Mouse (Mus musculus): ENCODE data around the gene Stpg3. TPM values are rescaled to one million over a fixed set of nuclear protein-coding genes. Genes with fewer than 3 reads are reported as not detected.

The Stpg3 gene
- polyA plus RNA-seq, 1 experiment from 2014 or later = not detected

DNA sequence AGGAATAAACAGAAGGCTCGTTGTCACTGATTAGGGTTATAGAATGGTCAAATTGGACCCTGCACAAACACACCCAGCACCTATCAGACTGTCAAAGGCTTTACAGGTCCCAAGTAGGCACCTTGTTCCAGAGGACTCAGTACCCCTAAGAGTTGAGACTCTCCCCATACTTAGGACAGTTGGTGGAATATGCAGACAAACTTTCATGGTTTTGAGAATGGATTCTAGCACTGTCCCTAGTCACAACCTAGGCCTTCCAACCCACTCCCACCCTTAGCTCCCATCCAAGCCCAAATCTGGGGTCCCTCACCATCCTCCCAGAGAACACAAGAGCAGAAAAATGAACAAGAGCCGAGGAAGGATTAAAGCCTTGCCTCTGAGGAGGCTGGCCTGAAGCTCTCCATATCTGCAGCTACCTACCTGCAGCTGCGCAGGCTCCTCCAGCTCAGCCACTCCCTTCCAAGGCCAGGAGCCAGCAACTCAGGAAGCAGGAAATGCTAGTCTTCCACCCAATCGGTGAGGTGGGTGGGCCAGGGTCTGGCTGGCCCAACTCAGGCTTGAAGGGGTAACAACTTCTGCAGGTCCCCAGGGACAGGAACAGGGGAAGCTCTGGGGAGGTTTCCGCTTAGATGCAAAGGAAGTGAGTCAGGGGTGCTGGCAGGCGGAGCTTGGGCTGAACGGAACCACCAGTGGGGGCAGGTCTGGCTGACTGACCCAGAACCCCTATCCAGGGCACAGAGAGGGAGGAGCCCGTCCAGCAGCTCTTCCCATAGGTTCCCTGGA, 18.1 kb downstream of the Stpg3 start, which contains the start of gene Tor4a:
Gene Tor4a, minus strand, starts transcription at position 715 of the 783 bp plus-strand sequence.
- Histone ChIP-seq H3K27ac (replicated peaks) (no peak within 1 kb of the TSS), H3K9me3 (no peaks in the 10 kb centered on the region), H3K4me2 (replicated peaks) (no peak within 1 kb of the TSS), H3K36me3 (peaks cover 23% of the 10 kb centered on the region), H3K4me1 (0 out of 2 replicates have a peak, but pooled peaks cover 3% of the 10 kb centered on the region), H3K27me3 (peaks cover 29% of the 10 kb centered on the region), H3K4me3 (no peak within 1 kb of the TSS), H3K9ac (replicated peaks) (no peak within 1 kb of the TSS)
- 15% methylated on average over 8 of the region's 8 CpGs for WGBS
- ATAC-seq (replicated peaks) = no peak

- peaks cover 14% of the 10 kb centered on the region for H3K36me3 ChIP-seq
- 23% methylated on average over 55 of the region's 55 CpGs for WGBS
- H3K9me3 ChIP-seq = no peaks in the 10 kb centered on the region
- H3K27me3 ChIP-seq = peaks cover 29% of the 10 kb centered on the region
- no peak for ATAC-seq (replicated peaks)
- no peak overlapping the region for H3K27ac ChIP-seq (replicated peaks)
- H3K4me2 ChIP-seq (replicated peaks) = no peak overlapping the region
- no peak overlapping the region for H3K9ac ChIP-seq (replicated peaks)
- H3K4me1 ChIP-seq = 0 out of 2 replicates have a peak, but pooled peaks cover 3% of the 10 kb centered on the region
- no peak overlapping the region for H3K4me3 ChIP-seq
These were observed 19.0 kb downstream of the Stpg3 start for GRCm38 (mm10) chr2:25195211-25196156.

DNA sequence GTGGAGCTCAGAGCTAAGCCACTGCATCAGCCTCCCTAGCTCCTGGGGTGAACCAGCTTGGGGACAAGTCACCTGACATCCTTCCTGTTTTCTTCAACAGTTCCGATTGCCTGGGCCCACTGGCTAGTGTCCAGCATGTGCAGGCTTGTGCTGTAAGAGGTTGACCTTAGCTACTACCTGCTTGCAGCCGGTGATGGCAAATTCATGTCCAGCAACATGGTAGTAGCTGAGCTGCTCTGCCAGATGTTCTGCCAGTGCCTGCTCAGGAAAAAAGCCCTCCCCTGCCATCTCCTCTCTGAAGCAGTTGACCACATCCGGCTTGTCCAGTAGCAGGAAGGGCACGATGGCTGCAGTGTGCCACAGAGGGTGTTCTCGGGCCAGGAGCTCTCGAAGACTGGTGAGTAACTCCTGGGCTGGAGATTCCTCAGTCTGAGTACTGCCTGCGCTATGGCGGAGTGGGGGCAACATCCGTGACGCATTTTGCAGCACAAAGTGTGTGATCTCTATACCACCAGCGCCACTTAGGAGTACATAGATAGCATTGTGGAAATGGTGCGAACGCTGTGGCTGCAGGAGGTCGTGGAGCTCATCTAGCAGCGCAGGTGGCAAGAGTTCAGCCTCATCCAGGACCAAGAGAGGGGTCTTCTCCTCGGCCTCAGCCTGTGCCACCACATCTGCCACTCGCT, 19.8 kb downstream of the Stpg3 start:
- H3K9ac ChIP-seq (replicated peaks) = no peak overlapping the region
- H3K4me2 ChIP-seq (replicated peaks) = no peak overlapping the region
- H3K27me3 ChIP-seq = peaks cover 29% of the 10 kb centered on the region
- H3K9me3 ChIP-seq = no peaks in the 10 kb centered on the region
- no peak overlapping the region for H3K4me3 ChIP-seq
- peaks cover 6% of the 10 kb centered on the region for H3K36me3 ChIP-seq
- no peak for ATAC-seq (replicated peaks)
- no peak overlapping the region for H3K27ac ChIP-seq (replicated peaks)
- H3K4me1 ChIP-seq = 0 out of 2 replicates have a peak, but pooled peaks cover 3% of the 10 kb centered on the region
- WGBS = 88% methylated on average over 17 of the region's 17 CpGs

- Histone ChIP-seq H3K9me3 (no peaks in the 10 kb centered on the region), H3K4me2 (replicated peaks) (no peak overlapping the region), H3K9ac (replicated peaks) (no peak overlapping the region), H3K4me1 (0 out of 2 replicates have a peak, but pooled peaks cover 3% of the 10 kb centered on the region), H3K27ac (replicated peaks) (no peak overlapping the region), H3K36me3 (peaks cover 2% of the 10 kb centered on the region; the same call in 1 of the 2 replicates), H3K27me3 (peaks cover 29% of the 10 kb centered on the region), H3K4me3 (no peak overlapping the region)
- ATAC-seq (replicated peaks) = no peak
- WGBS = 84% methylated on average over 5 of the region's 5 CpGs
These were observed 20.4 kb downstream of the Stpg3 start for GRCm38 (mm10) chr2:25194006-25194405.

DNA sequence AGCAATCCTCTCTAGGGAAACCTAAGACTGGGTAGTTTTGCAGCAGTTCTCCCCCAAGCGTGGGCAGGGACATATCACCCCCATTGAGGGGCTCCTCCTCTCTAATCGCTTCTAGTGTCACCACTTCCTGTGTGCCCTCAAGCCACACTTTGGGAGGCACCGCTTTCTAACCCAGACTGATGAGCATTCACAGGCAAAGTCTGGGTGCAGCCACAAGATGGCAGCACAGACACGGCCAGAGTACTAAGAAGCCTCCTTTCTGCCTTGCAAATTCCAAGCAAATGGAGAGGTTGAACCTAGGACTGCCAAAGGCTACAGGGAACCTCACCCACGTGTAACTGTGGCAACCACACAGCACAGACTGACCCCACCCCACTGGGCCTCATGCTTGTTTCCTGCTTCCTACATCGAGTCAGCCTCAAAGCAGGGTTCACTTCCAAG, 21.1 kb downstream of the Stpg3 start:
- Histone ChIP-seq H3K9ac (replicated peaks) (no peak overlapping the region), H3K4me1 (0 out of 2 replicates have a peak, but pooled peaks cover 3% of the 10 kb centered on the region), H3K27ac (replicated peaks) (no peak overlapping the region), H3K27me3 (peaks cover 29% of the 10 kb centered on the region), H3K4me3 (no peak overlapping the region), H3K9me3 (no peaks in the 10 kb centered on the region), H3K36me3 (no peaks in the 10 kb centered on the region; the same call in 1 of the 2 replicates), H3K4me2 (replicated peaks) (no peak overlapping the region)
- peak; percentile 85 for ATAC-seq (replicated peaks)
- WGBS = 6% methylated on average over 6 of the region's 6 CpGs

- Histone ChIP-seq H3K27ac (replicated peaks) (no peak overlapping the region), H3K36me3 (no peaks in the 10 kb centered on the region), H3K27me3 (no peaks in the 10 kb centered on the region), H3K4me3 (no peak overlapping the region), H3K4me2 (replicated peaks) (no peak overlapping the region), H3K9me3 (no peaks in the 10 kb centered on the region), H3K9ac (replicated peaks) (no peak overlapping the region), H3K4me1 (peaks cover 39% of the 10 kb centered on the region)
- WGBS = 86% methylated on average over 6 of the region's 6 CpGs
- ATAC-seq (replicated peaks) = no peak
These were observed 26.6 kb downstream of the Stpg3 start for GRCm38 (mm10) chr2:25187841-25188240.

GRCm38 (mm10) chr2:25186575-25186930, 27.9 kb downstream of the Stpg3 start:
- Histone ChIP-seq H3K9ac (replicated peaks) (peak overlapping the region; percentile 71; the same call in 1 of the 2 replicates), H3K4me1 (peaks cover 50% of the 10 kb centered on the region), H3K4me2 (replicated peaks) (peak overlapping the region; percentile 73), H3K36me3 (no peaks in the 10 kb centered on the region), H3K27ac (replicated peaks) (peak overlapping the region; percentile 95), H3K27me3 (no peaks in the 10 kb centered on the region), H3K9me3 (no peaks in the 10 kb centered on the region), H3K4me3 (peak overlapping the region; percentile 53)
- WGBS = 29% methylated on average over 5 of the region's 5 CpGs
- no peak; the same call in 1 of the 2 replicates for ATAC-seq (replicated peaks)

- Histone ChIP-seq H3K36me3 (no peaks in the 10 kb centered on the region), H3K27ac (replicated peaks) (peak overlapping the region; percentile 95), H3K4me2 (replicated peaks) (peak overlapping the region; percentile 73), H3K9ac (replicated peaks) (peak overlapping the region; percentile 71), H3K4me1 (peaks cover 57% of the 10 kb centered on the region), H3K4me3 (peak overlapping the region; percentile 53), H3K27me3 (no peaks in the 10 kb centered on the region), H3K9me3 (no peaks in the 10 kb centered on the region)
- under 1% methylated on average over 64 of the region's 64 CpGs for WGBS
- ATAC-seq (replicated peaks) = peak; percentile 75
These were observed 28.5 kb downstream of the Stpg3 start for GRCm38 (mm10) chr2:25185625-25186574.

DNA sequence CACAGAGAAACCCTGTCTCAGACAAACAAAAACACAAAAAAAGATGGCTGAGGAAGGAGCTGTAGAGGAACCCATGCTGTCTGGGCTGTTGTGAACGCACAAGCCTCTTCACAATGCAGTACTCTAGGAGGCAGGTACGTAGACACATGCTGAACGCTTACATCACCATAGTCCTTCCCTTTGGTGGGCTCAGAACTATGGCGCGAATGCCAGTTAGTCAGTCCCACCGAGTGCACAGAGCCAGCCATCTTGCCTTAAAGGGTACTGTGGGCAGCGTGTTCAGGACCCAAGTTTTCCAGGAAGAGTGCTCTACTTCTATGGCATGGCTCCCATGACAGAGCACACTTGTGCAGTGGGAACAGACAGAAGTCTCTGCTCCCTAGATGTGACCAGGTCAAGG, 29.9 kb downstream of the Stpg3 start:
- peak overlapping the region; percentile 95; the same call in 1 of the 2 replicates for H3K27ac ChIP-seq (replicated peaks)
- H3K4me3 ChIP-seq = no peak overlapping the region
- no peaks in the 10 kb centered on the region for H3K36me3 ChIP-seq
- WGBS = 93% methylated on average over 7 of the region's 7 CpGs
- no peaks in the 10 kb centered on the region for H3K9me3 ChIP-seq
- H3K9ac ChIP-seq (replicated peaks) = no peak overlapping the region
- no peaks in the 10 kb centered on the region for H3K27me3 ChIP-seq
- H3K4me2 ChIP-seq (replicated peaks) = no peak overlapping the region
- no peak for ATAC-seq (replicated peaks)
- H3K4me1 ChIP-seq = peaks cover 66% of the 10 kb centered on the region

- no peak overlapping the region for H3K9ac ChIP-seq (replicated peaks)
- no peaks in the 10 kb centered on the region for H3K9me3 ChIP-seq
- no peaks in the 10 kb centered on the region for H3K36me3 ChIP-seq
- no peaks in the 10 kb centered on the region for H3K27me3 ChIP-seq
- 0 out of 2 replicates have a peak overlapping the region, but pooled peaks have one; percentile 88 for H3K27ac ChIP-seq (replicated peaks)
- 28% methylated on average over 2 of the region's 2 CpGs for WGBS
- peaks cover 75% of the 10 kb centered on the region for H3K4me1 ChIP-seq
- peak overlapping the region; percentile 73 for H3K4me3 ChIP-seq
- ATAC-seq (replicated peaks) = no peak
- peak overlapping the region; percentile 83 for H3K4me2 ChIP-seq (replicated peaks)
These were observed 31.1 kb downstream of the Stpg3 start for GRCm38 (mm10) chr2:25183336-25183735.
